Mouse (Mus musculus): ENCODE measurements around the gene Ankrd23. TPM values are rescaled to one million over a fixed set of nuclear protein-coding genes. Genes with fewer than 3 reads are reported as not detected.
"Not testable (repeated sequence)": the region's sequence is repeated elsewhere in the genome, so short reads cannot be mapped to it uniquely, and the experiment has no call there.

Ankrd23 gene
- polyA plus RNA-seq (2012; ENCODE audit: insufficient read depth, low replicate concordance): 2.7 and 5.6 TPM in 2 replicates

- H3K36me3 ChIP-seq (replicated peaks; ENCODE audit: low read length): peaks cover 88% of the 10 kb centered on the region
- H3K27me3 ChIP-seq (replicated peaks); H3K9me3 ChIP-seq; H3K4me1 ChIP-seq; H3K4me3 ChIP-seq (replicated peaks): not testable (repeated sequence)
Measured at GRCm38 (mm10) chr1:36536783-36537182, at the start of gene Ankrd23. Ankrd23 (minus strand) TSS chr1:36536883.

DNA sequence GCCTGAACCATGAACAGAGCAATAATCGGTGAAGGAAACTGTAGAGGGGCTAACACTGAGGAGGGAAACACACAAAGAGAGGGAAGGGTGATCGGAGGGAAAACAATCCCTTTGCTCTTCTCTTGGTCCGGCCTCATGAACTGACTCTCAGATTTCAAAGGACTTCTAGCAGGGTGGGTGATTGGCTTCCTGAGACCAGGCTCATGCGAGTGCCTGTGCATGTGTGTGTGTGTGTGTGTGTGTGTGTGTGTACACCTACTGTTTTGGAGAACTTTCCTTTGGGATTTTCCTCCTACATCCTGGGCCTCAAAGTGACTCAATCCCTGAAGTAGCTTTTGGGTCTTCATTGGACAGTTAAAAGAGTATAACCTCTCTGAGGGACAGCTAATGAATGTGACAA, 49.6 kb upstream of the Ankrd23 start:
- Histone ChIP-seq H3K27me3 (replicated peaks) (peaks cover 86% of the 10 kb centered on the region), H3K4me3 (replicated peaks) (no peak overlapping the region), H3K4me1 (peaks cover 15% of the 10 kb centered on the region), H3K36me3 (replicated peaks; ENCODE audit: low read length) (no peaks in the 10 kb centered on the region), H3K9me3 (no peaks in the 10 kb centered on the region)
- TF ChIP-seq GATA1 (IDR thresholded peaks at IDR 0.05; ENCODE audit: borderline replicate concordance, low read length): no peak
- no peak for TF ChIP-seq FLI1 (IDR thresholded peaks at IDR 0.05; ENCODE audit: low read length)

DNA sequence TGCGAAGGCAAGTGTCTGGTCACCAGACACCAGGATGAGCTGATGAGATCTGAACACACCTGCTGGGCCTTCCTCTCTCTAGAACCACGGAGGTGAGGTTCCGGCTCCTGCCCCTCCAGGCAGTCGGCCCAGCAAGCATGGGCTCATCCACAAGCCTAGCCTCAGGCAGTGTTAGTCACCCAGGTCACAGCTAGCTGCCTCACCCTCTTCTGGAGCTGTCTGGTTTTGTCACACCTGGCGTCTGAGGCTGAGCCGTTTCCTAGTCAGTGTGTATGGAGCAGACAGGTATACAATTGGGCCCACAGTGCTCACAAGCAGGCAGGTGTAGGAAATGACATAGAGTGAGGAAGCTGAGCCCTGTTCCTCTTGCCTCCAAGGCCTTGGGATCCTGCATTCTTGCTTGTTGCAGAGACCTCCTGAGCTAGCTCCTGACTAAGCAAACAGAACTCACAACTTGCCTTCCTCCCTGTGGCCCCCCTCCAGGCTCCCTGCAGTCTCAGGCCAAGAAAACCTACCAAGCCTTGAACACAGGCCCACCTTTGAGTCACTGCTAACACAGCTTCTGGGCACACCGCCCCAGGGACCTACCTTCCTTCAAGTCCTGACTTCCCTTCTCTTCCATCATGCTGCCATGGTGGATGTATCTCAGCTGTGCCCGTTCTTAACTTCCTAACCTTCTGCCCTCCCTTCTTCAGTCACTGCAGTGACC, 46.9 kb upstream of the Ankrd23 start:
- no peak for TF ChIP-seq FLI1 (IDR thresholded peaks at IDR 0.05; ENCODE audit: low read length)
- TF ChIP-seq GATA1 (IDR thresholded peaks at IDR 0.05; ENCODE audit: borderline replicate concordance, low read length): no peak

DNA sequence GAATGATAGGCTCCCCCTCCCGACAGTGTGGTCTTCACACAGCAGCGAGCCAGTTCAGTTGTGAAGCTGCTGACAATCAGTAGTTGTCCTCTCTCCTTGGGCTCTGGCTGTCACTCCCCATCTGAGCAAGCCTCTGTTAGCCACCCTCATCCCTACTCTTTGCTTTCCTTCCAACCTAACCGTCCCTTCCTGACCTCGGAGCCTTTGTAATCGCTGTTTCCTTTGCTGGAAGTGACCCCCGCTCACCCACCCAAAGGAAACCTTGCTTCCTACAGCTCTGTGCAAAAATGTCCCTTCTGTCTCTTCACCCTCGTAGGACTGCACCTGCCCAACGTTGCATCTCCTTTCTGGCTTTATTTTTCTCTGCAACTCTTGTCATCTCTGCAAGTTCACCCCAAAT, 45.5 kb upstream of the Ankrd23 start:
- Histone ChIP-seq H3K9me3 (no peaks in the 10 kb centered on the region), H3K4me3 (replicated peaks) (no peak overlapping the region), H3K27me3 (replicated peaks) (peaks cover 92% of the 10 kb centered on the region), H3K4me1 (peaks cover 15% of the 10 kb centered on the region), H3K36me3 (replicated peaks; ENCODE audit: low read length) (no peaks in the 10 kb centered on the region)
- TF ChIP-seq FLI1 (IDR thresholded peaks at IDR 0.05; ENCODE audit: low read length) (no peak), GATA1 (IDR thresholded peaks at IDR 0.05; ENCODE audit: borderline replicate concordance, low read length) (no peak)

More for the DNA sequence above, 46.9 kb upstream of the Ankrd23 start:
- Histone ChIP-seq H3K27me3 (replicated peaks) (peaks cover 89% of the 10 kb centered on the region), H3K36me3 (replicated peaks; ENCODE audit: low read length) (no peaks in the 10 kb centered on the region), H3K4me1 (peaks cover 15% of the 10 kb centered on the region), H3K4me3 (replicated peaks) (no peak overlapping the region), H3K9me3 (no peaks in the 10 kb centered on the region)

- H3K27me3 ChIP-seq (replicated peaks): peaks cover 92% of the 10 kb centered on the region
Measured at GRCm38 (mm10) chr1:36581260-36581659, 44.6 kb upstream of the Ankrd23 start.

DNA sequence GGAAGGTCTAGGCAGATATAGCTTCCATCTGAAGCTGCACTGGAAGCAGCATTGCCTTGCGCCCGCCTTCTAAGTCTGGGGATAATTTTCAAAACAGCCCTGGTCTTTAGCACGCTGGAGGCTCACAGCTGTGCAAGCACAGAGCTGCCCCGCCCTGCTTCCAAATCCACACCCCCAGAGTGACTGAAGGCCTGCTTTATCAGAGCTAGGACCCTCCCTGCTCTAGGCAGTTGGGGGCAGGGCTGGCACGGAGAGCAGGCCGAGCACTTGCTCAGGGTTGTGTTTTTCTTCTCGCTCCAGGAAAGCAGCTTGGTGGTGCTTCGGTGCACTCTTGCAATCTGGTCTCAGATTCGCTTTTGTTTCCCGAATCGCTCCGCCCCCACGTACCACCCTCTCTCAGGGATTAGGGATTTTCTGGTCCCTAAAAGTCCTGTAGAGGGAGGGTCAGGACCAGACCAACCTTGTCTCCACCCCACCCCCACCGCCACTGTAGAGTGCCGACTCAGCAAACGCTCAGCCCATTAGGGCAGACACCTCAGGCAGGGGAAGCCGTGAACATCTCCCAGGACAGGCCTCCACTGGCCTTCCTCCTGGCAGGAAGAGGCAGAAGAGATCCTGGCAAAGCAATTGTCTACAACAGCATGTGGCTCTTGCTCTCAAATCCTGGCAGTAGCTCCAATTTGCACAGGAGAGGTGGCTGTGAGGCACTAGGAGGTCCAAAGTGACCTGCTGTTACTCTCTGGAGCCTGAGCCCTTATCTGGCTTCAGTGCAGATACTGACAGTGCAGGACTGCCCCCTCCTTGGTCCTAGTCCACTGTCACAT, 43.9 kb upstream of the Ankrd23 start:
- H3K27me3 ChIP-seq (replicated peaks): peaks cover 90% of the 10 kb centered on the region
- no peaks in the 10 kb centered on the region for H3K36me3 ChIP-seq (replicated peaks; ENCODE audit: low read length)
- peaks cover 15% of the 10 kb centered on the region for H3K4me1 ChIP-seq
- H3K4me3 ChIP-seq (replicated peaks): peak overlapping the region; percentile 7
- no peaks in the 10 kb centered on the region for H3K9me3 ChIP-seq
- TF ChIP-seq FLI1 (IDR thresholded peaks at IDR 0.05; ENCODE audit: low read length) (no peak), GATA1 (IDR thresholded peaks at IDR 0.05; ENCODE audit: borderline replicate concordance, low read length) (no peak)

More at GRCm38 (mm10) chr1:36581260-36581659, 44.6 kb upstream of the Ankrd23 start:
- Histone ChIP-seq H3K9me3 (no peaks in the 10 kb centered on the region), H3K36me3 (replicated peaks; ENCODE audit: low read length) (no peaks in the 10 kb centered on the region), H3K4me3 (replicated peaks) (no peak overlapping the region), H3K4me1 (peaks cover 15% of the 10 kb centered on the region)
- TF ChIP-seq FLI1 (IDR thresholded peaks at IDR 0.05; ENCODE audit: low read length) (no peak), GATA1 (IDR thresholded peaks at IDR 0.05; ENCODE audit: borderline replicate concordance, low read length) (no peak)

DNA sequence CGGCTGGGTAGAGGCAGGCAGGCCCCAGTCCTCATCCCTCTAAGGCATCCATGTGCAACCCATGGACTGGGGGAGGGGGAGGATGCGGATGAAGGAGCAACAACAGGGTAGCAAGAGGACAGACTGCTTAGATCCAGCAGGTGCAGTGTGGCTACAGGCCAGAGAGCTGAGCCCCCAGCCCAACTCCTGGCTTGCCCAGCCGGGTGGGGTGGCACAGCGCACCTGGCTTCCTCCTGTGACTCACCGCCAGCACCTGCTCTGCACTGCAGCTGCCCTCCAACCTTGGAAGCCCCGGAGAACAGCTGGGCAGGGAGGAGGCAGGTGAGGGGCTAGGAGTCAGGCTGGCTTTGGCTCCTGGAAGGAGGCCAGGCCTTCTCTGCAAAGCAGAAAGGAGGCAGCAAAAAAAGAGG, 43.3 kb upstream of the Ankrd23 start:
- H3K4me3 ChIP-seq (replicated peaks): no peak overlapping the region
- TF ChIP-seq GATA1 (IDR thresholded peaks at IDR 0.05; ENCODE audit: borderline replicate concordance, low read length) (no peak), FLI1 (IDR thresholded peaks at IDR 0.05; ENCODE audit: low read length) (no peak)
- H3K36me3 ChIP-seq (replicated peaks; ENCODE audit: low read length): no peaks in the 10 kb centered on the region
- H3K9me3 ChIP-seq: no peaks in the 10 kb centered on the region
- peaks cover 91% of the 10 kb centered on the region for H3K27me3 ChIP-seq (replicated peaks)
- peaks cover 15% of the 10 kb centered on the region for H3K4me1 ChIP-seq

GRCm38 (mm10) chr1:36576991-36577675, 40.5 kb upstream of the Ankrd23 start:
- no peak for TF ChIP-seq FLI1 (IDR thresholded peaks at IDR 0.05; ENCODE audit: low read length)
- TF ChIP-seq GATA1 (IDR thresholded peaks at IDR 0.05; ENCODE audit: borderline replicate concordance, low read length): no peak
- Histone ChIP-seq H3K27me3 (replicated peaks) (peaks cover 88% of the 10 kb centered on the region), H3K4me3 (replicated peaks) (no peak overlapping the region)

DNA sequence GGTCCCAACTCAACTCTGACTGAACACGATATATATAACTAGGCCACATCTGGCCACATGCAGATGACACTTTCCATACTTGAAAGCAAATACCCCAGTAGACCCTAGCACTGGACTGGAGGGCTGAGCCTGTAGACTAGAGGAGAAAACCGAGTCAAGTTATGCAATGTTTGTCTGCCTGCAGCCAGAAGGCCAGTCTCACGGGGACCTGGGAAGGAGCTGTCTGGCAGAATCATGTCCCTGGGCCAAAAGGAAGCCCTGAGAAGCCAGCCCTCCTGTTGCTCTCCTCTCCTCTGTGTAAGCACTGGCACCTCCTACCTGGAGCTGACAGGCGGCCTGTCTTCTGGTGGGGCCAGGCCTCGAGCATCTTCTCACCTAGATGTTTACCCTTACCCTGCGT, 38.7 kb upstream of the Ankrd23 start:
- H3K4me1 ChIP-seq: peaks cover 30% of the 10 kb centered on the region
- peaks cover 85% of the 10 kb centered on the region for H3K27me3 ChIP-seq (replicated peaks)
- H3K36me3 ChIP-seq (replicated peaks; ENCODE audit: low read length): no peaks in the 10 kb centered on the region
- no peaks in the 10 kb centered on the region for H3K9me3 ChIP-seq
- H3K4me3 ChIP-seq (replicated peaks): no peak overlapping the region
- TF ChIP-seq FLI1 (IDR thresholded peaks at IDR 0.05; ENCODE audit: low read length): no peak
- TF ChIP-seq GATA1 (IDR thresholded peaks at IDR 0.05; ENCODE audit: borderline replicate concordance, low read length): no peak

More at GRCm38 (mm10) chr1:36576991-36577675, 40.5 kb upstream of the Ankrd23 start:
- no peaks in the 10 kb centered on the region for H3K36me3 ChIP-seq (replicated peaks; ENCODE audit: low read length)
- peaks cover 24% of the 10 kb centered on the region for H3K4me1 ChIP-seq
- H3K9me3 ChIP-seq: no peaks in the 10 kb centered on the region
